Mouse (Mus musculus) midbrain, embryonic 15.5 days (tissue): ENCODE data around the gene Smco3. TPM values are rescaled to one million over a fixed set of nuclear protein-coding genes. Genes with fewer than 3 reads are reported as not detected.

Experiments used
- ATAC-seq: fragments of 200-750 bp; cut with Nextera tagmentation; replicated peaks from 2 replicates; pipeline ENCODE4 v1.8.0; 2017; ENCODE audit warnings: moderate TSS enrichment
- H3K27ac ChIP-seq: fragments of 300-500 bp; sonication (generic); 2 replicates; pipeline ENCODE4 v1.5.1; 2015; ENCODE audit warnings: mild to moderate bottlenecking, inconsistent platforms
- H3K27me3 ChIP-seq: fragments of 300-500 bp; sonication (generic); replicated peaks from 2 replicates; pipeline ENCODE4 v1.6.1; 2015; ENCODE audit warnings: inconsistent platforms
- H3K36me3 ChIP-seq: fragments of 300-500 bp; sonication (generic); replicated peaks from 2 replicates; pipeline ENCODE4 v1.6.1; 2015; ENCODE audit warnings: inconsistent platforms
- H3K4me1 ChIP-seq: fragments of 300-500 bp; sonication (generic); 2 replicates; pipeline ENCODE4 v1.6.1; 2015; ENCODE audit warnings: inconsistent platforms
- H3K4me2 ChIP-seq: fragments of 300-500 bp; sonication (generic); 2 replicates; pipeline ENCODE4 v1.6.1; 2015; ENCODE audit warnings: inconsistent platforms, mild to moderate bottlenecking, moderate library complexity
- H3K4me3 ChIP-seq: fragments of 300-500 bp; sonication (generic); 2 replicates; pipeline ENCODE4 v1.5.1; 2015; ENCODE audit warnings: mild to moderate bottlenecking, inconsistent platforms
- H3K9ac ChIP-seq: fragments of 300-500 bp; sonication (generic); 2 replicates; pipeline ENCODE4 v1.6.1; 2015; ENCODE audit warnings: mild to moderate bottlenecking, inconsistent platforms
- H3K9me3 ChIP-seq: fragments of 300-500 bp; sonication (generic); 2 replicates; pipeline ENCODE4 v1.6.1; 2016; ENCODE audit warnings: inconsistent platforms
- WGBS: fragments of 180-500 bp; shearing (Covaris S2); methylation state at CpG from one replicate; pipeline ENCODE4 v1.1.7; 2015; ENCODE audit warnings: mixed read lengths; 5-methylcytosine and 5-hydroxymethylcytosine counted together
- microRNA-seq: library from miRNA; unstranded; fragments of <30 nt; microRNA quantifications from one replicate; pipeline ENCODE4, GENCODE M21; 2016
- polyA plus RNA-seq: library from polyadenylated mRNA; unstranded; fragments of >200 nt; fragmentation: Nextera tagmentation; extraction: Ambion mirVana; gene quantifications from 2 replicates; pipeline ENCODE4 v1.2.1, GENCODE M21; 2015

Gene Smco3
- polyA plus RNA-seq, 1 experiment from 2014 or later, result 0.66 TPM

DNA sequence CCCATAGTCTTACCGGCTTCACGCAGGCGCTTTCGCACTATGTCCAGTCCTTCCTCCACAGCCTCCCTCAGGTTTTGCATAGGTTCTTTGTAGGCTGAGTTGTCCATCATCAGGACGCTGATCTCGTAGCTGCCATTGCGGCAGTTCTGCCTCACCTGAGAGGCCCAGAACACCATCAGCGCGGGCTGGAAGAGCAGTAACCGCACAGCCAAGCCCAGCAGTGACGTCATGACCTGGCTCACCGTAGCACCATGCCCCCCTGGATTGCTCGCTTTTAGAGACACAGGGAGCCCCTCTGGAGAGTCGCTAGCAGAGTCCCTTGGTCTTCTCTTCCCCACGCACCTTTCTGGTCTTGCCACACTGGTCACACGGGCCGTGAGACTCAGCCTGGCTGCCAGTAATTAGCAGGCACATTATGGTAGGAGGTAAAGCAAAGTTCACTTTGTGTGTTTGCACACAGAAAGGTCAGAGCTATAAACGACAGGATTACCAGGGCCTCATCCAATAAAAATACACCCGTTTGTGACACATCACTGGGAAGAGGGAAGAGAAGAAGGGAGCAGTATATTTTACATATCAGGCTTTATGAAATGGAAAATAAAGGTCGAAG is 53.8 kb downstream of the Smco3 start, which contains the start of gene Gucy2c:
TSS of gene Gucy2c (minus strand) at position 389 of the 610 bp plus-strand sequence.
- WGBS, result 82% methylated on average over 20 of the region's 20 CpGs

More for the DNA sequence above, 53.8 kb downstream of the Smco3 start, which contains the start of gene Gucy2c:
- Histone ChIP-seq H3K27me3 (no peaks in the 10 kb centered on the region), H3K4me3 (no peak within 1 kb of the TSS), H3K9me3 (no peaks in the 10 kb centered on the region), H3K4me1 (no peaks in the 10 kb centered on the region), H3K36me3 (no peaks in the 10 kb centered on the region), H3K4me2 (no peak within 1 kb of the TSS), H3K27ac (no peak within 1 kb of the TSS), H3K9ac (no peak within 1 kb of the TSS)
- no peak for ATAC-seq

Small RNAs within 50 kb of the gene (microRNA-seq; reads per million reads assigned to microRNA genes)
- not detected for gene Gm44364

Other genes with a start within 250 kb of the Smco3 start
- 0.43 and 0.48 TPM in 2 replicates for gene Plbd1, start 173.5 kb downstream of the Smco3 start, polyA plus RNA-seq
- gene Gucy2c, start 53.7 kb downstream of the Smco3 start, polyA plus RNA-seq, result 0.97 and 1.6 TPM in 2 replicates
- gene Hist4h4, start 31.0 kb downstream of the Smco3 start, polyA plus RNA-seq, result 0.77 and 0.87 TPM in 2 replicates
- gene H2afj, start 27.2 kb downstream of the Smco3 start, polyA plus RNA-seq, result 98.3 and 103 TPM in 2 replicates
- gene BC049715, start 7.8 kb downstream of the Smco3 start, polyA plus RNA-seq, result 1.5 and 1.8 TPM in 2 replicates
- 74.2 and 79.3 TPM in 2 replicates for gene Wbp11, start 7.2 kb downstream of the Smco3 start, polyA plus RNA-seq
- 0.14 and 0.24 TPM in 2 replicates for gene Art4, start 22.3 kb upstream of the Smco3 start, polyA plus RNA-seq
- 14.8 and 15.4 TPM in 2 replicates for gene Mgp, start 40.4 kb upstream of the Smco3 start, polyA plus RNA-seq
- gene Erp27, start 86.7 kb upstream of the Smco3 start, polyA plus RNA-seq, result not detected in 2 replicates
- gene Pde6h, start 88.4 kb upstream of the Smco3 start, polyA plus RNA-seq, result not detected in 2 replicates
- gene Arhgdib, start 106.4 kb upstream of the Smco3 start, polyA plus RNA-seq, result 15.3 and 16.4 TPM in 2 replicates